Mouse (Mus musculus): ENCODE measurements at regions not wholly inside any gene's neighbourhood (a gene's known extent, or its start where the extent isn't known, plus 50 kb on each side); places are given as distances from the start of the nearest gene placed in this dataset.

- DNase-seq, result no peak
Measured at GRCm38 (mm10) chr13:116417768-116418167, 108.3 kb upstream of the Isl1 start.

GRCm38 (mm10) chr13:116414473-116414872, 105.0 kb upstream of the Isl1 start:
- DNase-seq, result no peak

GRCm38 (mm10) chr13:116410682-116411081, 101.2 kb upstream of the Isl1 start:
- no peak for DNase-seq
